Mouse (Mus musculus): ENCODE measurements around the gene Gm17581.
"Not testable (repeated sequence)": the region's sequence is repeated elsewhere in the genome, so short reads cannot be mapped to it uniquely, and the experiment has no call there.

Gene Gm17581

DNA sequence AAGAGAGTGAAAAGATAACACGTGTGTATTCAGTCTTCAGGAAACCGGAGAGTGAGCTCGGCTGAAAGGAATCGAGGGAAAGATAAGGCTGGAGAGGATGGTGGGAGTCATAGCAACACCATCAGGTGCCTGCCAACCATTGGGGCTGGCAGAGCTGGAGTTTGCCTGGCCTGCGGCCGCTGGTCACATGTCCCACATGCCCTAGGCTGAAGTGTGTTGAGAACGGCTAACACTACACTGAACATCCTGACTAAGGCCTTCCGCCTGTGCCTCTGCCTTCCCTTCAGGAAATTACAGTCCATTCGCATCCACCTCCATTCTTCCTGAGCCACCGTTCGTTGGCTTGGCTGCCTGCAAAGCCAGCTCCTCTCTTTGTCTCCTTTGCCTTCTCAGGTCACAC lies 6.5 kb upstream of the Gm17581 start:
- in situ Hi-C loops (cut with MboI, MseI) = no loop called here

DNA sequence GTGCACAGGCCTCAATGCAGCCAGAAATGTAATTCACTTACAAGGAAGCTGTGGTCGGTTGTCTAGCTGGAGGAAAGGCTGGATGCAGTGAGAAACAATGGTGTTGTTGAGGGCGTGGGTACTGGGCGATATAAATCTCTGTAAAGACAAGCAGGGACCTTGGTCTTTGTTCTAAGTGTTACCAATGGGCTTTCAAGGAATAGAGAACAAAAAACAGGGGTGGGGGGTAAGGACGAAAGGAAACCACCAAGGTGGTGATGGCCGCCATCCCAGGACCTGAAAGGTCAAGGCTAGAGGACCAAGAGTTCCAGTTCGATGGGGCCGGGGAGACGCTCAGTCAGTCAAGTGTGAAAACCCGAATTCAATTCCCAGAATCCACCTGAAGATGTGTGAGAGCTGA lies 2.1 kb upstream of the Gm17581 start:
- in situ Hi-C loops (cut with MboI, MseI) = no loop called here

DNA sequence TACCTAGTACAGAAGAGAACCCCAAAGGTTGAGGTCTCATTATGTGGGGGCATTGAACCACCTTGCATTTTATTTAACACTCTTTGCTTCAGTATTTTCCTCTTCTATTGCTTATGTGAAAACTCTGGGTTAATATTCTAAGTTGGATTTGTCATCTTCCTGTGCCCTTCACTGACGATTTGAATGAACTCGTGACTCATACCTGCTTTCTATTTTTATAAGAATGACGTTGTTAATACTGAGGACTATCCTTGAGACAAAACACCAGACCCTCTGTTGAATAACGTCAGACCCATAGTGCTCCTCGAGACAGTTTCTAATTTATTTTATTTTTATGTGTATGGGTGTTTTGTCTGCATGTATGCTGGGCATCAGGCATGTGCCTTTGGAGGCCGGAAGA lies 1.3 kb upstream of the Gm17581 start:
- in situ Hi-C loops (cut with MboI, MseI) = no loop called here

DNA sequence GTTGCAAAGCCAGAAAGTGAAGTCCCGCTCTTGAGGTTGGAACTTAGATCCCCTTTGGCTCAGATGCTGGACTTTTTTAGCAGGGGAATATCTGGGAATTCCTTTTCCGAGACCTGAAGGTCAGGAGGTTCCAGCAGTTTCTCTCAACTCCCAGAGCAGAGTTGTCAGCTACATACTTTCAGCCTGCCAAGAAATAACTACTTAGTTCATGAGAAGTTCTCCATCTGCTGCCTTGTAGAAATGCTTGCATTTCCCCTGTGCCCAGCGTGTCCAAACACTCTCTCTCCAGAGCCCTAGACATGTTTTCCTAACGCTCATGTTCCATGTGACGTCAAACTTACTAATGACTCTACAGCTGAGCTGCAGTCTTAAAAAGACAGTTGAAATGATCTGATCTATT lies 586 bp downstream of the Gm17581 start:
- in situ Hi-C loops (cut with MboI, MseI) = no loop called here

DNA sequence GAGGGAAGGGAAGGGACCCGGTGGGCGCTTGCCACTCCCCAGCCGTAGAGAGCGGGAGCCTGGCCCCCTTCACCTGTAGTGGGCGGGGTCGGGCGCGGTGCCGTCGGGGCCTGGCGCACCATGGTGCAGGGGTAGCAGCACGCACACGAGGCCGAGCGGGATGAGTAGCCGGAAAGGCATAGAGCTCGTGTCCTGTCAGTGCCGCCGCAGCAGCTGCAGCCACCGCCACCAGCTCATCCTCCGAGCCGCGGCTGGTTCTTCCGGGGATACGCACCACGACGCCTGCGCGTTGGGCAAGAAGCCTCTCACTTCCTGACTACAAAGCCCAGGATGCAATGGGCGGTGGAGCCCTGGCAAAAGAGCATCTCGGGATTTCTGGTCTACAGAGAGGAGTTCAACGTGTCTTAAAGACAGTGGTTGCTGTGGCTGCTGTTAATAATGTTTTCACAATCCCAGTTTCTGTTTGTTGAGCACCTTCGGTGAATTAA lies 6.5 kb downstream of the Gm17581 start, which contains the start of gene Edem2:
TSS of gene Edem2 (minus strand) at position 318 of the 488 bp plus-strand sequence.
- in situ Hi-C loops (cut with MboI, MseI) = no loop called here

DNA sequence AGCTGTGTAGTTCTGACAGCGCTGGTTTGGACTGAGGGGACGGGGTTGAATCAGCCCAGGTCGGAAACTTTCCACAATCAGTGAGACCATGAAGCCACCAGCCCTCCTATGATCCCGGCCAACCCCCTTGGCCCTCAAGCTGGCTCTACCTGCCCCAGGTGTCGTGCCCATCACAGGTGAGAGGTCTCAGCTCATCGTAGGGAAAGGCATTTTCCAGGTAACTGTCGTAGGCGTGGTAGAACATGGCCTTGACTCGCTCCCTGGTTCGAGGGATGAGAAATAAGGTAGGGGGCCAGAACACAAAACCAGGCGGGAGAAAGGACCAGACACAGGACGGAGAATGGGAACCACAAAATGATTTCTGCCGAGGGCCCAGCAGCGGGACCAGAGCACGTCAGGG lies 6.9 kb downstream of the Gm17581 start:
- in situ Hi-C loops (cut with MboI, MseI) = no loop called here

DNA sequence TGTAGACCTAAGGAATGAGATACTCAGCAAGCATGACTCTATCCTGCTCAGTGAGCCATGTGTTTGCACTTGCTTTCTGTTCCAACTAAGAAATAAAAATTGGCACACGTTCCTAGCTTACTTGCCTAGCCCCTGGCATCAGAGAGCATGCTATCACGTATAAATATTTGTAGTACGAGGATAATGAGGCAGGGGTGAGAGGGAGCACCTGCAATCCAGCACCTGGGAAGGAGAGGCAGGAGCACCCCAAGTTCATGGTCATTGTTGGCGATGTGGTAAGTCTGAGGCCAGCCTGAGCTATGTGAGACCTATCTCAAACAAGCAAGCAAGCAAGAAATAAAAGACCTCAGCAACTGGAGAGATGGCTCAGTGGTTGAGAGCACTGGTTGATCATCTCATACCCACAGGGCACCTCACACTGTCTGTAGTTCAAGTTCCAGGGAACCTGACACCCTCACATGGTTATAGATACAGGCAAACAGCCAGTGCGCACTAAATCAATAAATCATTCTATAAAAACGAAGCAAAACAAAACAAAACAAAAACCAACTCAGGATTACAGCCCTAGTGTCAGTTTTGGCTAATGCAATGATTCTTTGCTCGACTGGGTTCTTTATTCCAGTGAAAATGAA lies 7.8 kb downstream of the Gm17581 start:
- in situ Hi-C loops (cut with MboI, MseI) = no loop called here

DNA sequence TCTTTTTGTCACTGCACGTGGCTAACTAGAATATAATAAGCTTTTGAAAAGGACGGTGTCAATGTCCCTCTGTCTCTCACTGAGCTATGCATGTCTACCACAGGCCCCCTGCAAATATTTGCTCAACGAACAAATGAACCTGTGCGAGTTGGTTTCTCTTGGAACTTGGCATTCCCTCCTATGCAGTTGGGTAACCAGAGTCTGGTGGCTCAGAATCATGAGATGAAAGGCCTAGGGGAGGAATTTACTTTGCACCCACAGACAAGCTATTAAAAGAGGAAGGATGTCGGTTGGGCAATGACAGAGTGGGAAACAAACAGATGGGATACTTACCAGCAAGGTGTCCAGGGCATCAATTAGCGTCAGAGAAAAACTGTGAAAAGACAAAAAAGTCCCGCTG lies 9.4 kb downstream of the Gm17581 start:
- in situ Hi-C loops (cut with MboI, MseI) = no loop called here

DNA sequence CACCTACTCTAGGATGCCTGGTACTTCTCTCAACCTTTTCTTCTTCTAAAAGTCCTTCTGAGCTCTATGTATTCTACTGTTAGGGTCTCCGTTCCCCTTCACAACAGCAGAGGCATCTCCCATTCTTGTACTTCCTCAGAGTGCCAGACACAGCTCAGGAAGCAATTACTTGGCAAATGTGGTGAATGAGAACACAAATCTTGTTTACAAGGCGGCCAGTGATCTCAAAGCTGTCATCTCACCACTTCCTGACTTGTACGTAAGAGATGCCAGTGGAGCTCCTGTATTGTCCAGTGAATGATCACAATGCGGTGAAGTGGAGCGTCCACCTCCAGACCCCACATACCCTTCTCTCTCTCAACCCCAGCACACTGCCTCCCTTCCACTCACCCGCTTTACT lies 11.1 kb downstream of the Gm17581 start:
- in situ Hi-C loops (cut with MboI, MseI) = no loop called here

DNA sequence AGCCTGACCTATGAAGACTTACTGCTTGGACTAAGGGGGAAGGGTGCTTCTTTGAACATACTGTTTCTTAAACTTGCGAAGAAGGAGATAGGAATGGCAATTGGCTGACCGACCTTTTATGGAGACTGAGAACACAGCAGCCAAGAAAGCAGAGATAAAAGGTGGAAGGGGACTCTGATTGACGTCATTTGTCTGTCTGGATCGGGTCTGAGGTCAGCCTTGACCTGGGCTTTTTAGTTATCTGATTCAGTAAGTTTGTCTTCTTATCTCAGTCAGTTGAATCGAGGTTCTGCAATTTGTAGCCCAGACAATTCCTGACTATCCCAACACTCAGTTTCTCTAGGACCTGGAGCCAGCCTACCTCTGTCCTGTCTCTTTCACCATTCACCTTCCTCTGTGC lies 11.6 kb downstream of the Gm17581 start:
- in situ Hi-C loops (cut with MboI, MseI) = no loop called here

DNA sequence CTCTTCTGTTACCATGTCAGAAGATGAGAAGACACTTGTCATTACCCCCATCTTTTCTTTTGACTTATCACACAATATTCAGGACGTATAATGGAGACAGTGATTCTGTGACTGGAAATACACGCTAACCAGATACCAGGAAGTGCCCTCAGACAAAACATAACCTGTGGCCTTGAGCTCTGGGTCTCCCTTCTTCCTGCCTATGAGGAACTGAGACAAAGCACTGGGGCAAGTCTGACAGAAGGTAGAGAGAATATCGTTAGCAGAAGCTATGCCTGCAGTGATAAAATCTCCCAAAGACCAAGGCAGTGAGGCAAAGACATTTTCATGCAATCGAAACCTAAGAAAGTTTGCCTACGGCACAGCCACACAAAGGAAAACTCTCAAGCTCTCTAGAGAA lies 15.1 kb downstream of the Gm17581 start:
- in situ Hi-C loops (cut with MboI, MseI) = no loop called here

DNA sequence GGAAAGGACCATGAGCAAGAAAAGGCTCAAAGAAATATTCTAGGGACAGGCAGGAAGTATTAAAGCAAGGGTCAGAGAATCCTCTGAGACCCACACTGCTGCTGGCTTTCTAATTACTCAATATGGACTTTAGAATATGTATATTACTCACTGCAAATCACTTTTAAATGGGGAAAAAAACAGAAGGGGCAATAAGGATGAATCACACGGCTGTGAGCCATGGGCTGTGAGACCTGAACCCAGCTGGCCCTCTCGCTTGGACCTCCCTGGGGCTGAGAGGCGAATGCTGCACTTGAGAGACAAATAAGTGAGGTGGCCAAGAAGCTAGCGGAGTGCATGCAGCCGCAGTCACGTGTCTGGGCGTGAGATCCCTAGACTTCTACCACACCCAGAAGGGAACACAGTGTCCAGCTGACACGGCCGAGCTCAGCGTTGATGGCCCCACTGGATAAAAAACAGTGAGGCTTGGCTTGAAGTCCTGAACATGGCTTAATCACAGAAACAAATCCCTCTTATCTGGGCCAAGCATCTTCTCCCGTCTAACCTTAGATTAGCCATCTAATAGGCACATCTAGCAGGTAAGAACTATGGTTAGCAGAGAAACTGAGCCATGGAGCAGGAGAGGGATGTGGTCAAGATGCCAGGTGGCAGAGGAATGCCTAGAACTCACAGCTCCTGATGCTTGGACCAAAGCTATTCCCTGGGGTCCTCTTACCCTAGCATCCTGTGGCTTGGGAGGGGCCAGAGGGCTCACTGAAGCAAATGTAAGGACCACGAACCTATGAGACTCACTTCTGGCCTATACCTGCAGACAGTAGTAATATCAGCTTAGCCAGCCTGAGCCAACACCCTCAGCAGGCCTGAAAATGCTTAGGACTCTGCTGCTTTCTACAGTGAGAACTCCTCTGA lies 18.3 kb downstream of the Gm17581 start:
- in situ Hi-C loops (cut with MboI, MseI) = loop anchor here (5.0 to 10.0 kb wide), 2 partner anchors 743 to 940 kb away; no protein-coding TSS in a partner anchor

DNA sequence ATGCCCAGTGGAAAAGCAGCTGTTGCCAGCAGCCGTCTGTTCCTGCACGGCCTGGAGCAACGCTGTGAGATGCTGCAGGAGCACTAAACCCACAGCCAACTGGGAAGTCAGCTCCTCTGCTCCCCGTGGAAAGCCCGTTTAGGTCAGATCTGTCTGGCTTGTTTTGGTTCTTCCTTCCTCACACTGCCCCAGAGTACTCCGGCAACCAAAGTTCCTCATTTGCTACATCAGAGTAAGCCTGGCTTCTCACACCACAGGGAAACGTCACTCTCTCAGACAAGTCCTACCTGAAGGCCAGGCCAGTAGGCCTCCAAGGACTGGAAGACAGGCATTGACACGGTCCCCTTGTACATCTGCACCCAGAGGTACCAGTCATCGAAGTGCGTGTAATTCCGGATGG lies 25.1 kb downstream of the Gm17581 start:
- in situ Hi-C loops (cut with MboI, MseI) = loop anchor here (10.0 kb wide), 1 partner anchor 736 kb away; no protein-coding TSS in a partner anchor

DNA sequence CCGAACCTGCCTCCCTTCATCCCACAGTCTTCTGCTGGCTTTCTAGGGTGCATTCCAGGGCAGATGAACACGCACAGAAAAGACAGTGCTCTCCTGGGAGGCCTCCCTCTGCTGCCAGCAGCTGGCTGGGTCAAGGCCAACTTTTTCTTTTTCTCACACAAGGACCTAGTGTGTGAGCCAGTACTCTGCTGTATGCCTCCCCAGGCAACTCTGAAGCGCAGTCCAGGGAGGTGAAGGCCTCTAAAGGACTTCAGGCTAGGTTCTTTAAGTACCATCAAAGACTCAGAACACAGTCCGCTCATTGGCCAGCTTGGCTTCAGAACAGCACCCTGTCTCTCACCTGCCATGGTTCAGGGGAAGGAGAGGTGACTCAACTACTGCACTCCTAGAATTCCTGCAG lies 28.4 kb downstream of the Gm17581 start:
- in situ Hi-C loops (cut with MboI, MseI) = no loop called here

DNA sequence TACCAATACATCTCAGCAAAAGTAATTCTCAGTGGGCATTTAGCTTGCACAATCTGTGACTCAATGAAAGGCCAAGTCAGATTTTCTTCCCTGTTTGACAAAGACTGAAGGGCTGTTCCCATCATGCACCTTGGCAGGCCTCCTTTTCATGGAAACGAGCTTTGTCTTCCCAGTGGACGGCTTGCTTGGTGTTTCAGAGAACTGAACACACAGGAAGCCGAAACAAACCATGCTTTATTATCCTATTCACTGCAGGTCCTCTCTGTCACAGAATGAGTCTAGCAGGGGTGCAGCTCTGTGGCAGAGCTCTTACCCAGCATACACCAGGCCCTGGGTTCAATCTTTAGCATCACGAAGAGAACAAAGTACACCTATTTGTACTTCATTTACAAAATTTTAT lies 32.0 kb downstream of the Gm17581 start:
- in situ Hi-C loops (cut with MboI, MseI) = no loop called here

DNA sequence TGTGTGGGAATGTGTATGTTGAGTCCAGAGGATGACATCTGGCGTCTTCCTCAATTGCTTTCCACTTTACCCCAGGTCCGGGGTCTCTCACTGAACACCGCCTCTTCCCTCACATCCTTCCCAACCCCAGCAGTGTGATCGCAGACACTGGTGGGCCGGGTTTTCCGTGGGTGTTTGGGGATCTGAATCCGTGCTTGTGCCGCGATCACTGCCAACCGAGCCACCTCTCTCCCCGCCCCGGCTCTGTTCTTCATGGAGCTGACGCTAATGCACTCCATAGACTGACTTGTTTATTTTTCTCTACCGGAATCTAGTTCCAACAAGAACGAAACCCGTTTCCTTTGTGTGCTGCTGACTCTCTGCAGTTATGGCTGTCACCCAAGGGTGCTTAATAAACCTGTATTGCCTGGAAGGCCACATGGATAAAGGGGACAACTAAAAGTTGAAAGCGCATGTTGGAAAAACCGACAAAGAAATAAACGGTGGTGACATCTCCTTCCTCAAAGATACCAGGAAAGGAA lies 34.2 kb downstream of the Gm17581 start:
- in situ Hi-C loops (cut with MboI, MseI) = no loop called here

DNA sequence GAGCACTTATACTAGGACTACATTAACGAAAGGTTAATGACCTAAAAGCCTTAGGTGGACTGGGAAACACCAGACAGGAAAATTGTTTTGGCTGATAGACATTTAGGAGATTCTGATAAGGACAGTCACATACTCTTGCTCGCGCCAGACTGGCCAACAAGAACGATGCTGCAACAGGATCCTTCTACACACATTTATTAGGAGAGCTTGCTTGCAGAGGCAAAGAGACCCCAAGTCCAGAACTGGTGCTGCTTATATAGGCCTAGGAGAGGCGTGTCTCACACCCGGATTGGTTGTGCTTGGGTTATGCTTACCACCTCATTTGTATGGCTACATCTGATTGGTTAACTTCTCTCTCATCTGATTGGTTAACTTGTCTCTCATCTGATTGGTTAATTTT lies 37.2 kb downstream of the Gm17581 start:
- in situ Hi-C loops (cut with MboI, MseI) = not testable (repeated sequence)

DNA sequence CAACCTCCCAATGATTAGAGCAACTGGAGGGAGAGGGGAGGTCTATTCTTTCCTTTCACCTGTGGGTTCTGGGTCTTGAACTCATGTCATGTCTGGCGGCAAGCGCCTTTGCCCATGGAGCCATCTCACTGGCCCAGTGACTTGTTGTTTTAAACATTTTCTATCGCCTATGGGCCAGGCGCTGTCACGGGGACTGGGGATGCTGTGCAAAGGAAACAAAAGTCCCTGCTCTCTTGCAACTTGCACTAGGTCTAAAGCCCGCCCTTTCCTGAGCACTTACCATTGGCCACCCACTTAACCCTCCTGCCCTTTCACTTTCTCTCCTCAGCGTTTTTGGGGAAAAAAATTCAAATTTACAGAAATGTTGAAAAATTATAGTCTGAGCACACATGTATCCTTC lies 38.8 kb downstream of the Gm17581 start:
- in situ Hi-C loops (cut with MboI, MseI) = no loop called here

DNA sequence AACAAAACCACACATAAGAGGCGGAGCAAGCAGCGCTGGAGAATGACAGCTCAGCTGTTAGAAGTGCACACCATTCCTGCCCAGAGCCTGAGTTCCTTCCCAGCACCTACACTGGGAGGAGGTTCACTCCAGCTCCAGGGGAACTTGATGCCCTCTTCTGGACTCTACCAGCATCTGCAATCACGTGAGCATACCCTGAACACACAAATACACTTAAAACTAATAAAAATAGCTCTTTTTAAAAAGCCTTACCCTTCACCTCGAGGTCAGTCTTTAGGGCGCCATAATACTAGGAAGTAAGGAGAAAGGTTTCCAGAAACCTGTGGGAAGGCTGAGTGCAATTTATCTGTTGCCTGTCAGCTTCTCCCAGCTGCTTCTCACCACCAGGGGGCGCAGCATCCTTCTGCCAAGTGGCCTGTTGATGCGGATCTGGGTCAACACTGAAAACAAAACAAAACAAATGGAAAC lies 39.5 kb downstream of the Gm17581 start:
- in situ Hi-C loops (cut with MboI, MseI) = no loop called here

DNA sequence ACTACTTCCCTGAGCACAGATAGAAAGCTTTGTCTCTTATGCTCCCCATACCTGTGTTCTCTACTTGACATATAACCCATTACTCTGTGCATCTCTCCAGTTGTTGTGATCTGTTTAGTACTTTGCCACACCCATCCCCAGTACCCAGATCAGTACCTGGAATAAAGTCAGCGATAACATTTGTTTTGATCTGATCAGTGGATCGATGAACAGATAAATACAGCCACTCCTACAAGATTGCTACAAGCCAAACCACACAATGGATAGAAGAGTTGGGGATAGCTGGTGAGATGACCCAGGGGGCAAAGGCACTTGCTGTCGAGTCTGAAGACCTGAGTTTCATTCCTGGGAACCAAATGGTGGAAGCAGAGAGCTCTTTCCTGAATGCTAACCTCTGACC lies 40.4 kb downstream of the Gm17581 start:
- in situ Hi-C loops (cut with MboI, MseI) = no loop called here

DNA sequence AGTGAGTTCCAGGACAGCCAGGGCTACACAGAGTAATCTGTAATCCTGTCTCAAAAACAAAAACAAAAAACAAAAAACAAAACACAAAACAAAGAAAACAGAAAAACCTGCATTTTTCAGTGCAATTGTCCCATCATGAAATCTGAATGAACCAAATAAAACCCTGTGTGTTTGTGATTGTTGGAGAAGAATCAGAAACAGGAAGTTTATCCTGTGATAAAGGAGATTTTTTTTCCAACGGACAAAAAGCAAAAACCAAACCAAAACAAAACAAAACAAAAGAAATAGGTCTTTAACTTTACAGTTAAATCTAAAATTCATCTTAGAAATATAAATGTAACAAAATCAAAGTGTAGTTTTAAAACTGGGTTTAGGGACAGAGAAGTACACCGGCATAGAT lies 41.1 kb downstream of the Gm17581 start:
- in situ Hi-C loops (cut with MboI, MseI) = no loop called here

DNA sequence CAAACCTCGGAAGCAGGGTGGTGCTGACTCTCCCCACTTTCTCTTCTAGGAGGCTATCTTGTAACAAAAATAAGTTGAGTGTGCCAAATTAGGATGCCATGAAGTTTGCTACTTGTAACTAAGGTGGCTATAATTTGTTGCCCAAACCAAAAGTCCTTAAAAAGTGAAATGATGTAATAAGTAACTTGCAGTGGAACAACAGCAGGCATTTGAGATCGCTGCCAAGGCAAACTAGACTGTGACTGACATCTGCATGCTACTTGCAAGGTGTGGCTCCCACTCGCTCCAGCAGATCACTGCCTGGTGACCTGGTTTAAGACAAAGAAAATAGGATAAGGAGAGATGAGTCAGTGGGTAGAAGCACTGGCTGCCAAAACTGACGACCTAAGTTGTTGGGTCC lies 42.5 kb downstream of the Gm17581 start:
- in situ Hi-C loops (cut with MboI, MseI) = no loop called here
